Mouse (Mus musculus): ENCODE data around the gene Bola3. TPM values are rescaled to one million over a fixed set of nuclear protein-coding genes. Genes with fewer than 3 reads are reported as not detected.

The Bola3 gene
- polyA plus RNA-seq, 1 experiment from 2014 or later, result 162 TPM

DNA sequence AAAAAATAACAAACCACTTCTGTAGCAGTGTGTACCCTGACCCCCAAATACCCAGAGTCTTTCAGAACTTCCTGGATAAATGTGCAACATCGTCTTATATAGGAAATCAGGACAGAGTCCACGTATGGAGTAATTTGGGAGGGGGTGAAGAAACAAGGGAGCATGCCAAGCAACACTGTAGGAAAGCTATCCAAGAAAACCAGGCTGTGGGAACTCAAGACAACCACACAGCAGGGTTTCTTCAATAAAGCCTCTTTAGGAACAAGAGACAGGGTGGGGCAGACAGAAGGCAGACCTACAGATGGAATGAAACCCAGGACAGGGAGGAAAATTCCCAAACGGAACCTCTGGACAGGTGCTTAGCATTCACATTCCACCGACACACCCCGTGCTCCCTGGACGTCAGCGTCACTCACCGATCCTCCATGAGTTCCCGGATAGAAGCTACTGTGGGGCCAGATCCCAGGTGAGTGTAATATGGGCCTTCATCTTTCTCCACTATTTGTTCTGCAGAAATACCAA is 36.7 kb downstream of the Bola3 start:
- DNase-seq (ENCODE audit: low spot score), result no peak
- H3K27me3 ChIP-seq (ENCODE audit: low read depth, poor library complexity, severe bottlenecking), result no peaks in the 10 kb centered on the region
- no peaks in the 10 kb centered on the region for H3K4me1 ChIP-seq
- no peak overlapping the region for H3K27ac ChIP-seq
- H3K9me3 ChIP-seq (replicated peaks), result no peaks in the 10 kb centered on the region
- no peak overlapping the region for H3K4me3 ChIP-seq
- WGBS, result 95% methylated on average over 9 of the region's 9 CpGs
- peaks cover 93% of the 10 kb centered on the region for H3K36me3 ChIP-seq

DNA sequence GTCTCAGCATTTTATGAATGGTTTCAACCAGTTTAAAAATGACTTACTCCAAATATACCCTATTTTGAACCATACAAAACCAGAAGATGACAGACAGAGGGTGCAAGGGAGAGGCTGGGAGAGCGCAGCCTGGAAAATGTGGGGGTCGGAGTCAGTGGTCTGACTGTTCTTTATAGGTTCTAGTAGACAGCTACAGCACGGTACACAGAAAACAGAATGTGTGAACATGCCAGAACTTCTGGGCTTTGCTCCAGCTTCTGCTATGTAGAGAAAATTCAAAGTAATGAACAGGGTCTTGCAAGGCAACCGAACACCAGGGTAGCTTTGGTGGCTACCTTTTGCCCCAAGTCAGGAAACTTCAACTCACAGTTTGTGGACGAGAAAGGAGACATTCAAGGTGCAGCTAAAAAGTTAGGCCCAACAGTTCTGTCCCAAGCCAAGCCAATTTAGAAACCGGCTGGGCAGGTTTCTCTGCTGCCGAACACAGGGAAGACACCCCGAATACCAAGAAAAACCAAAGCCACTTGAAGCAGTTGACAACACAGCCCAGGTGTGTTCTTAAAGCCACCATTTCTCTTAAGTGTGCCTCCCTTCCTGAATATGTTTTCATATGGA is 43.3 kb downstream of the Bola3 start:
- no peak overlapping the region for H3K4me3 ChIP-seq
- H3K36me3 ChIP-seq, result peaks cover 95% of the 10 kb centered on the region
- H3K27me3 ChIP-seq (ENCODE audit: low read depth, poor library complexity, severe bottlenecking), result no peaks in the 10 kb centered on the region
- DNase-seq (ENCODE audit: low spot score), result no peak
- WGBS, result 90% methylated on average over 8 of the region's 8 CpGs
- H3K27ac ChIP-seq, result no peak overlapping the region
- H3K4me1 ChIP-seq, result no peaks in the 10 kb centered on the region
- no peaks in the 10 kb centered on the region for H3K9me3 ChIP-seq (replicated peaks)

DNA sequence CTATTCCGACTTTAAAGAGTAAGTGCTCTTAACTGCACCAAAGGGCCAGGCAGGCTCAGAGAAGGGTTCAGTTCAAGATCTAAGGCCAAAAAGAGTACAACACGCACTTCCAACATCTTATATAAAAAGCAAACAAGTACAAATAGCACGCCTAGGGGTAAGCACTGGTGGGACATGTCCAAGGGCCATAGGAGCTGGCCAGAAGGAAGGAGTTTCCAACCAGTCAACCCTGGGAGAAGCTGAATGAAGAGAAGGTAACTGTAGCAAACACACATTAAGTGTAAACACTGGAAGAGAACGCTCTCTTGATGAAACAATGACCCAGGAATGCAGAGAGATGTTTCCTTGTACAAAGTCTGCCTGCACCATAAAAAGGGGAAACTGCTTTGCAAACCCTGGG is 45.2 kb downstream of the Bola3 start:
- H3K27me3 ChIP-seq (ENCODE audit: low read depth, poor library complexity, severe bottlenecking), result no peaks in the 10 kb centered on the region
- H3K36me3 ChIP-seq, result peaks cover 99% of the 10 kb centered on the region
- no peak overlapping the region for H3K27ac ChIP-seq
- DNase-seq (ENCODE audit: low spot score), result no peak
- H3K4me1 ChIP-seq, result no peaks in the 10 kb centered on the region
- no peak overlapping the region for H3K4me3 ChIP-seq
- 95% methylated on average over 4 of the region's 4 CpGs for WGBS
- no peaks in the 10 kb centered on the region for H3K9me3 ChIP-seq (replicated peaks)

DNA sequence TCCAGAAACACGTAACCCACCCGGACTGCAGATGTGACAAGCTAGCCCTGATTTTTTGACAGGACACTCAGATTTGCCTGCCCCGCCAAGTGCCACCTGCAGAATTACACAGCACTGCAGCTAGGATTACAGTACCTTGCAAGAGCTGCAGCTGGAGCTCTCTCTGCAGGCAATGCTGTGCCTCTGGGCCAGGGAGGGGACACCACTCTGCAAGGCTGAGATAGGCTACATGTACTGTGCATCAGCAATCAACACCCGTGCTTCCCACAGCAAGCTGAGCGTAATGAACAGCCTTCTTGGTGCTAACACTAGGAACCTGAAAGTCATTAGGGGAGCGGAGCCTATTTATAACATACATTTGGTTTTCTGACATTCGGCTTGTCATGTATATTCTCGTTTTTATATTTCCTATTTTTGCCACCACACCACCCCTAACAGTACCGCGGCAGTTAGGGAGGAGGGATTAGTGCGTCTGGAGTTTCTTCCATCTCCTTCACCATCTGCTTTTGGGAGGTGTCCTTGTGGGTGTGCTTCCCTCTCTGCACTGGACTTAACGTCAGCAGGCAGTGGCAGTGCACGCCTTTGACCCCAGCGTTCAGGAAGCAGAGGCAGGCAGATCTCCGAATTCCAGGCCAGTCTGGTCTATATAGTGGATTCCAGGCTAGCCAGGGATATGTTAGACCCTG is 46.7 kb downstream of the Bola3 start:
- Histone ChIP-seq H3K4me1 (no peaks in the 10 kb centered on the region), H3K27me3 (ENCODE audit: low read depth, poor library complexity, severe bottlenecking) (no peaks in the 10 kb centered on the region), H3K4me3 (no peak overlapping the region), H3K36me3 (peaks cover 100% of the 10 kb centered on the region), H3K27ac (no peak overlapping the region), H3K9me3 (replicated peaks) (no peaks in the 10 kb centered on the region)
- DNase-seq (ENCODE audit: low spot score), result no peak
- 94% methylated on average over 15 of the region's 15 CpGs for WGBS

DNA sequence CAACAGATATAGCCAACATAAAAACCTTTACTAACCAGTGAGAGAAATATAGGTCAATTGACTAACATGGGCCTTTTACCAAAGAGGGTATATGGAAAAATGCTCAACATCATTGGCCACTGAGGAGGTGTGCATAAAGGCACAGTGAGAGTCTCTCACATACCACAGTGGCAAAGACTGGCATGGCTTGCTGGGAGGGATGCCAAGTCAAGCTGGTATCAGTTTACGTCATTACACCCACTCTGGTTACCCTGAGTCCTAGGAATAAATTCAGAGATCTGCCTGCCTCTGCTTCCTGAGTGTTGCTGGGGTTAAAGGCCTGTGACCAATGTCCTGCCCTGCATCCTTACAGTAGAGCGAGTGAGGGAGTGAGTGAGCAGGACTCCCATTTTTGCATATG is 47.8 kb downstream of the Bola3 start:
- no peak overlapping the region for H3K27ac ChIP-seq
- H3K4me1 ChIP-seq, result no peaks in the 10 kb centered on the region
- no peaks in the 10 kb centered on the region for H3K27me3 ChIP-seq (ENCODE audit: low read depth, poor library complexity, severe bottlenecking)
- peaks cover 100% of the 10 kb centered on the region for H3K36me3 ChIP-seq
- H3K4me3 ChIP-seq, result no peak overlapping the region
- no peak for DNase-seq (ENCODE audit: low spot score)
- WGBS, result 95% methylated on average over 2 of the region's 2 CpGs
- no peaks in the 10 kb centered on the region for H3K9me3 ChIP-seq (replicated peaks)

DNA sequence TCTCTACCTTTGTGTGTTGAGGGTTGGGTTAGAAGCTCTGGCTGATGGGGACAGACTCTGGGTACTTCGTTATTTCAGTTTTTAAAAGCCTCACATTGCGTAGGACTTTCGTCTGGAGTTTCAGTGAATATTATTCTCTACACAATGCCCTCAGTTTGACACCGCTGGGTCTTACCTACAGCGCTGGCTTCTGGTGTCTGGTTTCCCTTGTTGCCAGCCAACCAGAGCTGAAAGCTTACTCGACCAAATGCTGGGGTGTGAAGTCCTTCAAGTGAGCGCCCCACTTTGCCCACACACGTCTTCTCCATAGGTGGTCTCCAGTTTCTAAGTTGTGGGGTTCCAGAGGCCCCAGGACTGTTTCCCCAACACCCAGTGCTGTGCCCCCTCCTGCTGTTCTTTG is 48.8 kb downstream of the Bola3 start:
- Histone ChIP-seq H3K9me3 (replicated peaks) (no peaks in the 10 kb centered on the region), H3K4me1 (no peaks in the 10 kb centered on the region), H3K4me3 (no peak overlapping the region), H3K27ac (no peak overlapping the region), H3K36me3 (peaks cover 100% of the 10 kb centered on the region), H3K27me3 (ENCODE audit: low read depth, poor library complexity, severe bottlenecking) (no peaks in the 10 kb centered on the region)
- 70% methylated on average over 8 of the region's 8 CpGs for WGBS
- DNase-seq (ENCODE audit: low spot score), result no peak

DNA sequence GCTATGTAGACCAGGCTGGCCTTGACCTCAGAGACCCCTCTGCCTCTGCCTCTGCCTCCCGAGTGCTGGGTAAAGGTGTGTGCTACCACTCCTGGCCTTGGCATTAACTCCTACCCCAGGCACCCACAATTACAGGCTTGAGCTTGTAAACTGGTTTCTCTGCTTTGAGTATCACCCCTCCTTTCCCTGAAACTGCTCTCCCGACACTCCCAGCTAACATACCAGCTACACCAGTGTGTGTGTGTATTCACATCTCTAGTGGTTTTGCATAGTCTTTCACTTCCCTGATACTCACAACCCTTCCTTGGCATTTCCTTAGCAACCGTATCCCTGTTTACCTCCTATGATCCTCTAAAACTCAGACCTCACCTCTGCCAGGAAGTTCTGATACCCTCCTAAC is 50.8 kb downstream of the Bola3 start:
- no peak overlapping the region for H3K4me3 ChIP-seq
- peaks cover 100% of the 10 kb centered on the region for H3K36me3 ChIP-seq
- no peak overlapping the region for H3K27ac ChIP-seq
- WGBS, result 87% methylated on average over 3 of the region's 3 CpGs
- no peaks in the 10 kb centered on the region for H3K27me3 ChIP-seq (ENCODE audit: low read depth, poor library complexity, severe bottlenecking)
- H3K9me3 ChIP-seq (replicated peaks), result no peaks in the 10 kb centered on the region
- no peaks in the 10 kb centered on the region for H3K4me1 ChIP-seq
- DNase-seq (ENCODE audit: low spot score), result no peak

DNA sequence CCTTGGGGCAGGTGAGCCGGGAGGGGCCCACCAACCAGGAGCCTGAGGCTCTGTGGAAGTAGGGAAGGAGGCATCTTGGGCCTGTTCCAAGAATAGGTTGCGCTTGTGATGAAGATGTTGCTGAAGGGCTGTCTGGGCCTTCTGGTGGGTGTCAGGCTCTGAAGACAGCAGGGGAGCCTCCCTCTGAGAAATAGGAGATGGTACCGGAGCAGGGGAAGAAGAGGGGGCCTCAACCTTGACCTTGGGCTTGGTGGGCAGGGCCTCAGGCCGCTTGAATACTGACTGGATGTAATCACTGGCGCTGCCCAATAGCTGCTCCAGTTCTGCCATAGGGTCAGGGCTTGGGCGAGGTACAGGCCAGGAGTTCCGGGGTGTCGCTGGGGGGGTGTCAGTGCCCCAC is 54.5 kb downstream of the Bola3 start:
- no peak overlapping the region for H3K27ac ChIP-seq
- H3K4me1 ChIP-seq, result no peaks in the 10 kb centered on the region
- H3K27me3 ChIP-seq (ENCODE audit: low read depth, poor library complexity, severe bottlenecking), result no peaks in the 10 kb centered on the region
- peaks cover 100% of the 10 kb centered on the region for H3K36me3 ChIP-seq
- no peak for DNase-seq (ENCODE audit: low spot score)
- H3K4me3 ChIP-seq, result no peak overlapping the region
- no peaks in the 10 kb centered on the region for H3K9me3 ChIP-seq (replicated peaks)
- WGBS, result 96% methylated on average over 8 of the region's 8 CpGs

DNA sequence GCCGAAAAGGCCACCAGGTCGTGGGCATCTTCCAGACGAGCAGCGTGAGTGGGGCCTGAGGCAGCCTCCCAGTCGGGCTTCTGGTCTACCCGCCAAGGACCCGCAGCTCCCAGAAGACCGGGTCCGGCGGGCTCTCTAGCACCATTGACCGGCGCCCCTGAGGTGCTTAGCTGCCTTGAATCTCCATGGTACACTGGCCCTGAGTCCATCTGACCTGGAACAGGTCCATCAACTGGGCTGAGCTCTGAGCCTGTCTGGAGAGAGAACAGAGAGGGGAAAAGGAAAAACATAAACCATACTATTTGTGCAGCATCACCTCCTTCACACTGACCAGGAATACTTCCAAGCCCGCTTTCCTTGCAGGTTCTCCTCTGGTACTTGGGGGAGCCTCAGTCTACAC is 55.6 kb downstream of the Bola3 start:
- 98% methylated on average over 13 of the region's 13 CpGs for WGBS
- DNase-seq (ENCODE audit: low spot score), result no peak
- Histone ChIP-seq H3K27me3 (ENCODE audit: low read depth, poor library complexity, severe bottlenecking) (no peaks in the 10 kb centered on the region), H3K9me3 (replicated peaks) (no peaks in the 10 kb centered on the region), H3K4me3 (no peak overlapping the region), H3K36me3 (peaks cover 97% of the 10 kb centered on the region), H3K4me1 (no peaks in the 10 kb centered on the region), H3K27ac (no peak overlapping the region)

DNA sequence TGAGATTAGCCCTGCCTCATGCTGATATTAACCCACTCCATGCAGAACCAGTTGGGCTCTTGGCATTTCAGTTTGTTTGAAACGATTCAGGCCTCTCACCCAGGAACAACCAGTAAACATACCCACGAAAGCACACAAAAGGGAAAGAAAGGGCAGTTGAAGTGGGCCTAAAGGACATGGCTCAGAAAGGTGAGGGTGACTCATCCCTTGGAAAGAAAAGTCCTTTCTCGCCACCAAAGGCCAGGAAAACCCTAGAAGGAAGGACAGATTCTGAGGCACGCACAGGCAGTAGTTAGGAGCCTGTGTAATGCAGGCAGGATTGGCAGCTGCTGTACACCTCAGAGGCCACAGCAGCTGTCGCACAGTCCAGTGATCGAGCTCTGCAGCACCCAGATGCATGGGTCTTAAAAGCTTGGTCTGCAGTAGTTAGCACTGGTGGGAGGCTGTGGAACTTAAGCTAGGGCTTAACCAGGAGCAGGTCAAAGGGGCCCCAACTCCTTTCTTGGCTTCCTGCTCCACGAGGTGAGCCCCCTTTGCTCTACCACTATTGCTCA is 56.6 kb downstream of the Bola3 start:
- 86% methylated on average over 7 of the region's 7 CpGs for WGBS
- peaks cover 7% of the 10 kb centered on the region for H3K4me1 ChIP-seq
- peaks cover 92% of the 10 kb centered on the region for H3K36me3 ChIP-seq
- H3K27ac ChIP-seq, result 0 out of 2 replicates have a peak overlapping the region, but pooled peaks have one; percentile 7
- DNase-seq (ENCODE audit: low spot score), result no peak
- H3K4me3 ChIP-seq, result no peak overlapping the region
- H3K27me3 ChIP-seq (ENCODE audit: low read depth, poor library complexity, severe bottlenecking), result no peaks in the 10 kb centered on the region
- no peaks in the 10 kb centered on the region for H3K9me3 ChIP-seq (replicated peaks)

DNA sequence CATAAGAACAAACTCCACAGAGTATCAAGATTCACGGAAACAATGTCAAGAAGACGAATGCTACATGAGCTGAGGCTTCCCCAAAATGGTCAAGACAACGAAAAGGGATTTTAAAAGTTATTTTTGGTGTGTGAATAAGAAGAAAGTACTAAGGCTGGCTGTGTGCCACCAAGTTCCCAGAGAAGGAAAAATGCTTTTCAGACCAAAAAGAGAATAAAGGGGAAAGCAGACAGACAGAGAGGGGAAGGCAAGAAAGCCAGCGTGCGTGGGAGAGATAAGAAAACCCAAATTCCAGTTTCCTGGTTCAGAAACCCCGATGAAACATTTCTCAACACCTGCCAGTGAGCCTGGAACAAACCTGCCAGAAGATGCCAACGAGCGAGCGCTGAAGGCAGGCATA is 59.6 kb downstream of the Bola3 start:
- WGBS, result 93% methylated on average over 9 of the region's 9 CpGs
- no peak for DNase-seq (ENCODE audit: low spot score)
- no peak overlapping the region for H3K4me3 ChIP-seq
- peaks cover 91% of the 10 kb centered on the region for H3K36me3 ChIP-seq
- H3K27me3 ChIP-seq (ENCODE audit: low read depth, poor library complexity, severe bottlenecking), result no peaks in the 10 kb centered on the region
- H3K27ac ChIP-seq, result no peak overlapping the region
- peaks cover 34% of the 10 kb centered on the region for H3K4me1 ChIP-seq
- H3K9me3 ChIP-seq (replicated peaks), result no peaks in the 10 kb centered on the region

All from limb, embryonic 10.5 days (tissue).